Mouse (Mus musculus) cerebellum, adult 2 months (tissue): ENCODE measurements at regions not wholly inside any gene's neighbourhood (a gene's known extent, or its start where the extent isn't known, plus 50 kb on each side); places are given as distances from the start of the nearest gene placed in this dataset.

Experiments
- CTCF ChIP-seq: fragments of 200-500 bp; IDR thresholded peaks from 2 replicates; pipeline ENCODE4 v1.5.1; 2011; ENCODE audit warnings: low read depth, mild to moderate bottlenecking, control low read depth, low read length, moderate library complexity, borderline replicate concordance; ENCODE audit not compliant: insufficient read depth
- POLR2A ChIP-seq: fragments of 200-500 bp; IDR thresholded peaks from 2 replicates; pipeline ENCODE4 v1.6.1; 2011; ENCODE audit warnings: low read length, control low read depth, borderline replicate concordance; ENCODE audit not compliant: insufficient read depth

DNA sequence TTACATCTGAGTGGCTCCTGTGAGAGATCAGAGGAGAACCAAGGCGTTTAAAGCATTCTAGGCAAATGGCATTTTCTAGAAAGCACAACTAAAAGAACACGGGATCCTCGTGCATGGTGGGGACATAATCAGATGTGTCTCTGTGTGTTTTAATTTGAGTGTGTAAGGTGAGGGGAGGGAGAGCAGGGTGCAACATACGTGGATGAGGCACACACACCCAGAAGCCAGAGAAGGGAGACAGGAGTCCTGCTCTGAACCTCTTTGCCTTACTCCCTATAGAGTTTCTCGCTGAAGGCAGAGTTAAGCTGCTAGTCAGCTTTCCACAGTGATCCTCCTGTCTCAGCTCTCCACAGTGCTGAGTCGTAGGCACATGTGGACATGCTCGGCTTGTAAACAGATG is 386.1 kb downstream of the Cbln4 start:
- TF ChIP-seq CTCF = no peak
- TF ChIP-seq POLR2A = no peak
